Mouse (Mus musculus) CH12.LX (cell line): ENCODE results near the gene Hsf2.

Experiments
- BHLHE40 ChIP-seq: IDR thresholded peaks from 2 replicates; pipeline ENCODE4 v1.6.1; 2011; ENCODE audit warnings: mild to moderate bottlenecking, low read depth, low read length, improper control_type of control experiment
- CHD2 ChIP-seq: IDR thresholded peaks from 2 replicates; pipeline ENCODE4 v1.6.1; 2011; ENCODE audit warnings: low read length, improper control_type of control experiment
- CTCF ChIP-seq, 2 experiments: IDR thresholded peaks in 1 of 2; conservative IDR thresholded peaks in 1 of 2; 2 replicates each; pipeline ENCODE4 v1.5.1; 2011 to 2012; ENCODE audit warnings: low read depth in 2 of 2, low read length in 2 of 2, improper control_type of control experiment in 1 of 2, inconsistent platforms in 1 of 2, mild to moderate bottlenecking in 1 of 2, moderate library complexity in 1 of 2
- EP300 ChIP-seq: IDR thresholded peaks from 2 replicates; pipeline ENCODE4 v1.6.1; 2011; ENCODE audit warnings: low read length, improper control_type of control experiment
- KAT2A ChIP-seq: IDR thresholded peaks from 2 replicates; pipeline ENCODE4 v1.6.1; 2012; ENCODE audit warnings: low read length, improper control_type of control experiment, inconsistent platforms; ENCODE audit not compliant: insufficient replicate concordance
- POLR2A ChIP-seq: IDR thresholded peaks from 2 replicates; pipeline ENCODE4 v1.6.1; 2011; ENCODE audit warnings: low read depth, mild to moderate bottlenecking, improper control_type of control experiment, low read length
- TCF12 ChIP-seq: IDR thresholded peaks from 2 replicates; pipeline ENCODE4 v1.6.1; 2014; ENCODE audit warnings: low read depth, mild to moderate bottlenecking, inconsistent platforms, low read length, improper control_type of control experiment
- USF1 ChIP-seq: IDR thresholded peaks from 2 replicates; pipeline ENCODE4 v1.6.1; 2014; ENCODE audit warnings: low read depth, mild to moderate bottlenecking, inconsistent platforms, low read length, improper control_type of control experiment
- ZC3H11A ChIP-seq: IDR thresholded peaks from 2 replicates; pipeline ENCODE4 v1.6.1; 2012; ENCODE audit warnings: low read depth, mild to moderate bottlenecking, inconsistent platforms, low read length, improper control_type of control experiment

DNA sequence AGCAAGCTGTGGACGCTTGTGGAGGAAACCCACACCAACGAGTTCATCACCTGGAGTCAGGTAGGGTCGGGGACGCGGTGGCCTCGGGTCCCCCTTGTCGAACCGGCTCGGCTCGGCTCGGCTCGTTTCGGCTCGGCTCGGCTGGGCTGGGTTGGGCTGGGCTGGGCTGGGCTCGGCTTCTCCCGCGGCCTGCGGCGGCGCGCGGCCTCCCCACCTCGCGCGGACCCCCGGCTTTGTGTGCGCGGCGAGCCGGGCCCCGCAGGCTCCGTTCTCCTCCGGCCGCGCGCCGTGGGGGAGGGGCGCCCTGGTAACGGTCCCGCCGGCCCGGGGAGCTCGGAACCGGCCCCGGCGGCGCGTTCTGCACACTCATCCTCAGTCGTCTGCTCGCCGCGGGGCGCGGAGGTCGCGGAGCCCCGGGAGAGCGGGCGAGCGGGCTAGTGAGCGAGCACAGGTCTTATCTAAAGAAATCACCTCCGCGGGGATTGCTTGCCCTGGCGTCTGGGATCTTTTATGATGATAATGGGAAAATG, 422 bp downstream of the Hsf2 start:
- TF ChIP-seq EP300 (no peak), BHLHE40 (no peak), KAT2A (no peak), USF1 (no peak), ZC3H11A (no peak), POLR2A (no peak), TCF12 (no peak; the same call in 1 of the 2 replicates), CHD2 (peak; percentile 31; the same call in 1 of the 2 replicates), CTCF (conservative IDR thresholded peaks at IDR 0.05 in 1 of 2, IDR thresholded peaks at IDR 0.05 in 1 of 2; ENCODE audit: low read depth in 2 of 2, low read length in 2 of 2) (no peak)
